Mouse (Mus musculus): ENCODE results near the gene Necab2.

DNA sequence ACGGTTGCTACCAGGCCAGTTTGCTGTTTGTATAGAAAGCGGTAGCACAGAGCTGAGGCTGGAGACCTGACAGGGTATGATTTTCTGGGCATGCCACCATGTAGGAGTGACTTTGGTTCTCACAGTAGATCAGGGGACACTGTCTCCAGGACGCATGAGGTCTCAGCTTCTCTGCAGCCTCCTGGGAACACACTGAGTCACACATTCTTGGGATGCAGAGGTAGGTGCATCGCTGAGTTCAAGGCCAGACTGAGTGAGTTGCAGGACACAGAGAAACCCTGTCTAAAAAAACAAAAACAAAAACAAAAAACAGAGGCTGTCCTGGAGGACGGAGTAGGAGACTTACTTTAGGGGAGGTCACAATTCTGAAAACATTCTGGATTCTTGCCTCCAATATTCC, 6.4 kb downstream of the Necab2 start:
- TF ChIP-seq CTCF (conservative IDR thresholded peaks at IDR 0.05; ENCODE audit: low read length) = no peak
- TF ChIP-seq POU5F1 (IDR thresholded peaks at IDR 0.05; ENCODE audit: borderline replicate concordance, low read length) = no peak

Measured in E14TG2a.4 (cell line).